Mouse (Mus musculus) spleen, adult 2 months (tissue): Measurements from ENCODE around the gene Hoxb5. TPM values are rescaled to one million over a fixed set of nuclear protein-coding genes. Genes with fewer than 3 reads are reported as not detected.

Experiments
- DNase-seq, 2 experiments: peaks; one replicate each; pipeline versions ENCODE4 v3.0.0 to v3.0.0-alpha.2; 2012 to 2021; ENCODE audit warnings: low spot score in 2 of 2, low read depth in 1 of 2
- H3K27ac ChIP-seq: fragments of 200-500 bp; 2 replicates; pipeline ENCODE4 v1.5.1; 2012; ENCODE audit warnings: low read length, inconsistent platforms; ENCODE audit not compliant: insufficient read depth
- H3K27me3 ChIP-seq: fragments of 200-500 bp; 2 replicates; pipeline ENCODE4 v1.6.1; 2012; ENCODE audit warnings: mild to moderate bottlenecking, moderate library complexity, low read length, inconsistent platforms; ENCODE audit not compliant: control insufficient read depth, insufficient read depth
- H3K36me3 ChIP-seq: fragments of 200-500 bp; 2 replicates; pipeline ENCODE4 v1.6.1; 2012; ENCODE audit warnings: mild to moderate bottlenecking, low read length, inconsistent platforms; ENCODE audit not compliant: control insufficient read depth, insufficient read depth
- H3K4me1 ChIP-seq: fragments of 200-500 bp; 2 replicates; pipeline ENCODE4 v1.6.1; 2011; ENCODE audit warnings: inconsistent platforms; ENCODE audit not compliant: control insufficient read depth, insufficient read depth, insufficient read length
- H3K4me3 ChIP-seq: fragments of 200-500 bp; 2 replicates; pipeline ENCODE4 v1.5.1; 2011; ENCODE audit warnings: mild to moderate bottlenecking, inconsistent platforms; ENCODE audit not compliant: insufficient read depth, insufficient read length; ENCODE audit errors: extremely low read depth
- CTCF ChIP-seq: fragments of 200-500 bp; IDR thresholded peaks from 2 replicates; pipeline ENCODE4 v1.5.1; 2011; ENCODE audit warnings: mild to moderate bottlenecking, inconsistent platforms; ENCODE audit not compliant: insufficient read depth, insufficient read length, insufficient replicate concordance; ENCODE audit errors: extremely low read depth
- POLR2A ChIP-seq: fragments of 200-500 bp; IDR thresholded peaks from 2 replicates; pipeline ENCODE4 v1.6.1; 2011; ENCODE audit warnings: low read depth, low read length, inconsistent platforms
- WGBS: fragments of 180-500 bp; shearing (Covaris S2); methylation state at CpG from one replicate; pipeline ENCODE4 v1.1.7; 2018; 5-methylcytosine and 5-hydroxymethylcytosine counted together
- polyA plus RNA-seq: library from polyadenylated mRNA; depleted of rRNA; stranded (reverse); fragments of >200 nt; gene quantifications from 2 replicates; pipeline ENCODE4 v1.2.3, GENCODE M21; 2012

Gene Hoxb5
- polyA plus RNA-seq, 1 experiment = 0.37 TPM

DNA sequence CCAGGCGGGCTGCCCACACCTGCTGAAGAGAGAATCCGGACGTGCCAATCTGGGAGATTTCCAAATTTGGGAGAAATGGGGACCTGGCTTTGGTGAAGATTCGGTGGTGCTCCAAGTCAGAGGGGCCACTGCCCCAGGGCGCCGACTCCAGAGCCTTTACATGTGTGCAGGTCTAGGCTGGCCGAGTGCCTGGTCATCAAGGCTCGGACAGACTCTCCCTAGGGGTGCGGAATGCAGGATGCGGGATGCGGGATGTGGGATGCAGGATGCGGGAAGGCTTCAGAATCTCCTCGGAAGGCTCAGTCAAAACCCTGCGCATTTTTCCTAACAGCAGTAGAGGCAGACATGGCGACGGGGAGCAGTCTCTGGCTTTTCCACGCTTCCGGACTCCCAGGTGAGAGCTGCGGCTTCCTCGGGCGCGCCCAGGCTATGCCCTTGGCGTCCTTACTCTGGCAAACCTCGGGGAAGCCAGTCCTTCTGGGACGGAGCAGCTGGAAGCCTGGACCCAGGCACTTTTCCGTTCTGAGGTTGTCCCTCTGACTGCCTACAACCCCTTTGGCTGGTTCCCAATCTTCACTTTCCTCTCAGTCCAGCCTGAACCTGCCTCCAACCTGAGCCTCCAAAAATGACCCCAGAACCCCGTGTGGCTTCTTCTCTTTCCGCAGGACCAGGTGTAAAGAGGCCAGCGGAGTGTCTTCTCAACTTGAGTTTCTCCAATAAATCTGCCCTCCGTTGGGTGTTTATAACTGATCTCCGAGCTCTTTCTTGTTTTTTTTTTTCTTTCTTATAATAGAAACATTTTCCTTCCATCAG, 23.5 kb upstream of the Hoxb5 start:
- peaks cover 2% of the 10 kb centered on the region; the same call in 1 of the 2 replicates for H3K4me1 ChIP-seq
- H3K36me3 ChIP-seq = no peaks in the 10 kb centered on the region
- no peak for DNase-seq
- no peak overlapping the region for H3K27ac ChIP-seq
- peaks cover 50% of the 10 kb centered on the region for H3K27me3 ChIP-seq
- TF ChIP-seq POLR2A = no peak
- no peak for TF ChIP-seq CTCF
- no peak overlapping the region for H3K4me3 ChIP-seq
- WGBS = 15% methylated on average over 31 of the region's 31 CpGs

DNA sequence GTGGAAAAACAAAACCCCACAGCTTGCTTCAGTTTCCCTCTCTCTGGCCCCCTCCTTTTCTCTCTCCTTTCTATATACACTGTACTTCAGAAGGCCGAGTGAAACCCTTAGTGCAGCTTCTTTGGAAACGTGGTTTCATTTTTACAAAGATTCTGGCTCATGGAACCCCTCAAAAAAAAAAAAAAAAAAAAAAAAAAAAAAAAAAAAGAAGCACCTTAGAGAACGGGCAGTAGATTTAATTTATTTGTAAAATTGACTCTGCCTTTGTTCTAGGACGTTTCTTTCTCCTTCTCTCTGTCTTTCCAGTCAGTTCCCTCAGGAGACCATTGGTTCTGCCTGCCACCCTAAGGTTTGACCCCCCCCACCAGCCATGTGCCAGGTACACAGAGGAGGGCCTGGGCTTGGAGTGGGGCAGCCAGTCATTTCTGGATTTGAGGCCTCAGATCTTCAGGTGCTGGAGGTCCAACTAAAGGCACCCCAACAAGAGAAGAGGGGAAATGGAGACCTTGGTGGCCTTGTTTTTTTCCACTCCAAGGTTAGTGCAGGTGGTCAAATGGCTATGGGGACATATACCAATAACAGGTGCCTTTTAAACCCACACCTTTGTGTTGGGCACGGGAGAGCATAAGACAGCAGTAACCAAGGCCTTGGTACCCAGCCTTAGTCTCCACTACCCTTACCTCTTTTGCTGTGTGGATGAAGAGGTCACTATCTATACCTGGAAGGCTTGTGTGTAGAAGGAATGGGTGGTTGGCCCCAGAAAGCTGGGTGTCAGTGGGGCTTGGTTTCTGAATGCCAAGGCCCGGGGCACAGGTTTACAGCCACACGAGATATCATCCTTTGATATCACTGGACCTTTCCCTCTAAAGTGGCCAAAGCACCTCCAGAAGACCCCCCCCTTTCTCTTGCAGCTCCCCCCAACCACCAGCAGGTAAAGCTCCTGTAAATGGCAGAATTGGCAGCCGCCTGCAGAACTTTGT, 22.4 kb upstream of the Hoxb5 start:
- whole genome bisulfite sequencing = 44% methylated on average over 8 of the region's 8 CpGs
- Histone ChIP-seq H3K4me1 (peaks cover 2% of the 10 kb centered on the region; the same call in 1 of the 2 replicates), H3K36me3 (no peaks in the 10 kb centered on the region), H3K4me3 (no peak overlapping the region), H3K27me3 (peaks cover 58% of the 10 kb centered on the region), H3K27ac (no peak overlapping the region)
- TF ChIP-seq CTCF = no peak
- TF ChIP-seq POLR2A = no peak
- no peak for DNase-seq

DNA sequence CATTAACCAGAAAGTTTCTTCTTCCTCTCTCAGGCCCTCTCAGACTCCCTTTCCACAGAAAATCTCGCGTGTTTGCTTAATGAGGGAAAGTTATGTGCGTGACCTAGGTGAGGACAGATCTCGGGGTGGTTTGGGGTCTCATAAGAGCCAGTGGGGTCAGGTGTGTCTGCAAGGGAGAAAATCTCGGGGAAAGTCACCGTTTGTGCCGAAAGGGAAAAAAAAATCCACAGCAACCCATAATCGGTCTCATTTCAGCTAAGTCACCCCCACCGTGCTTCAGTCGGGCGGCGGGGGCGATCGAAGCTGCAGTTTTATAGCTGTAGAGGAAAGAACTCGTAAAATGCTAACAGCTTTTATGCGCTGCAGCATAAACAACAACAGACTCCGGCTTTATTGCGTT, 21.7 kb upstream of the Hoxb5 start:
- H3K36me3 ChIP-seq = no peaks in the 10 kb centered on the region
- H3K4me3 ChIP-seq = no peak overlapping the region
- TF ChIP-seq CTCF (no peak), POLR2A (no peak)
- peaks cover 5% of the 10 kb centered on the region for H3K4me1 ChIP-seq
- peaks cover 61% of the 10 kb centered on the region for H3K27me3 ChIP-seq
- no peak overlapping the region for H3K27ac ChIP-seq
- 22% methylated on average over 18 of the region's 18 CpGs for WGBS
- DNase-seq = no peak

DNA sequence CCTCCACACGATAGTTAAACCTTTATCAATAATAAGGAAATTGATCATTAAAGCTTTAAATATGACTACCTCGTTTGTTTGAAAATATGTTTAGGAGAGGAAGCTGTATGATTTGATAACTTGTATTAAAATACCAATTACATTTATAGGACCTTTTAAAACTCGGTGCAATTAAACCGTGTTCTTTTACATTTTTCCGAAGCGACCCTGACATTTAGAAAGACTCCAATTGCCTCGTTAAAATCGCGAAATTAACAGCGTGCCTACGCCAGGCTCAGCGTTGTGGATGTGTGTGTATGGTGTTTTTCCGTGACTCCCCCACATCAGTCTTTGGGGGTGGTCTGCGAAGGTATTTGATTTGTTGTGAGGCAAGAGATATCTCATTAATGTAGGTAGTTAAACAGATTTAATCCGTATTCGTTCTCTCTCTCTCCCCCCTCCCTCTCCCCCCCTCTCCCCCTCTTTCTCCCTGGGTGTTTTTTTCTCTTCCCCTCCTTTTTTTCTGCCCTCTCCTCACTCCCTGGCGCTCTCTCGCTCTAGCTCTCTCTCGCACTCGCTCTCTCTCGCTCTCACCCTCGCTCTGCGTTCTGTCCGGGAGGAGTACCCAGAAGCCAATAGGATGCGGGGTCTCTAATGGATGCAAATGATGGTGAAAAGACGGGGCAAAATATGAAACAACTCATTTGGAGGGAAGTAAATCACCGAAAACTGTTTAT, 21.1 kb upstream of the Hoxb5 start, which contains the start of gene Hoxb8:
Gene Hoxb8 (plus strand): TSS at position 51 of the 716 bp plus-strand sequence.
- DNase-seq = no peak
- TF ChIP-seq CTCF (no peak), POLR2A (no peak)
- no peak within 1 kb of the TSS for H3K4me3 ChIP-seq
- no peaks in the 10 kb centered on the region for H3K36me3 ChIP-seq
- peaks cover 8% of the 10 kb centered on the region for H3K4me1 ChIP-seq
- no peak within 1 kb of the TSS for H3K27ac ChIP-seq
- WGBS = 8% methylated on average over 27 of the region's 27 CpGs
- H3K27me3 ChIP-seq = peaks cover 63% of the 10 kb centered on the region

DNA sequence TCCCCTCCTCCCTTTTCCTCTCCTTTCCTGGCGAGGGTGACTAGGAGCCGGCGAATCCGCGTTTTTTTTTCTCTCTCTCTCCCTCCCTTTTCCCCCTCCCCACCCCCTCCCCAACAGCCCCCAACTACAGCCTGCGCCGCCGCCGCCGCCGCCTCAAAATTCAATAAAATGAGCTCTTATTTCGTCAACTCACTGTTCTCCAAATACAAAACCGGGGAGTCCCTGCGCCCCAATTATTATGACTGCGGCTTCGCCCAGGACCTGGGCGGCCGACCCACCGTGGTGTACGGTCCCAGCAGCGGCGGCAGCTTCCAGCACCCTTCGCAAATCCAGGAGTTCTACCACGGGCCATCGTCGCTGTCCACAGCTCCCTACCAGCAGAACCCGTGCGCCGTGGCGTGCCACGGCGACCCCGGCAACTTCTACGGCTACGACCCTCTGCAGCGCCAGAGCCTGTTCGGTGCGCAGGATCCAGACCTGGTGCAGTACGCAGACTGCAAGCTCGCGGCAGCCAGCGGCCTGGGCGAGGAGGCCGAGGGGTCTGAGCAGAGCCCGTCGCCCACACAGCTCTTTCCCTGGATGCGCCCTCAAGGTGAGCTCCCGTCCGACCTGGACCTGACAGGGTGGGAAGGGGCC, 20.2 kb upstream of the Hoxb5 start:
- Histone ChIP-seq H3K36me3 (no peaks in the 10 kb centered on the region), H3K4me1 (peaks cover 8% of the 10 kb centered on the region), H3K27ac (no peak overlapping the region), H3K4me3 (peak overlapping the region; percentile 16; the same call in 1 of the 2 replicates), H3K27me3 (peaks cover 60% of the 10 kb centered on the region)
- whole genome bisulfite sequencing = 4% methylated on average over 48 of the region's 49 CpGs
- DNase-seq = no peak
- no peak for TF ChIP-seq CTCF

DNA sequence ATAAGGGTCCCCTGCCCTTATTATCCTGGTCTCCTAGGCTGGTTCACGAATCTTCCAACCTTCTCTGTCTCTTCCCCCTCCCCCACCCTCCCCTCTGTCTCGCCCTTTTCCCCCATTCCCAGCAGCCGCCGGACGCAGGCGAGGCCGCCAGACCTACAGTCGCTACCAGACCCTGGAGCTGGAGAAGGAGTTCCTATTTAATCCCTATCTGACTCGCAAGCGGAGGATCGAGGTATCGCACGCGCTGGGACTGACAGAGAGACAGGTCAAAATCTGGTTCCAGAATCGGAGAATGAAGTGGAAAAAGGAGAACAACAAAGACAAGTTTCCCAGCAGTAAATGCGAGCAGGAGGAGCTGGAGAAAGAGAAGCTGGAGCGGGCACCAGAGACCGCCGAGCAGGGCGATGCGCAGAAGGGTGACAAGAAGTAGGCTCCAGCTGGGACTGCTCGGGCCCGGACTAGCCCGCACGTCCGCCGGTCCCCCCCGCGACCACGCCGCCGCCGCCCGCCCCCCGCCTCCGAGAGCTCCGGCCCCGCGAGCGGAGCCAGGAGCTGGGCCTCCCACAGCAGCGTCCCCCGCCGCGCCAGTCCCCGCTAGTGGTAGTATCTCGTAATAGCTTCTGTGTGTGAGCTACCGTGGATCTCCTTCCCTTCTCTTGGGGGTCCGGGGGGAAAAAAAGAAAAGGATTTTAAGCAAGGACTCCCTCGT, 18.9 kb upstream of the Hoxb5 start:
- Histone ChIP-seq H3K27me3 (peaks cover 60% of the 10 kb centered on the region), H3K4me1 (peaks cover 8% of the 10 kb centered on the region), H3K4me3 (peak overlapping the region; percentile 35; the same call in 1 of the 2 replicates), H3K27ac (no peak overlapping the region), H3K36me3 (no peaks in the 10 kb centered on the region)
- DNase-seq = no peak
- 1% methylated on average over 49 of the region's 49 CpGs for WGBS
- no peak for TF ChIP-seq POLR2A
- TF ChIP-seq CTCF = no peak
